Mouse (Mus musculus): ENCODE data around the gene Gprc5b. TPM values are rescaled to one million over a fixed set of nuclear protein-coding genes. Genes with fewer than 3 reads are reported as not detected.

The Gprc5b gene
- polyA plus RNA-seq, 1 experiment from 2014 or later, result 25.4 TPM

GRCm38 (mm10) chr7:118936844-118937243 lies 58.2 kb downstream of the Gprc5b start:
- Histone ChIP-seq H3K9me3 (no peaks in the 10 kb centered on the region), H3K36me3 (no peaks in the 10 kb centered on the region), H3K27me3 (ENCODE audit: insufficient read depth, poor library complexity, severe bottlenecking) (no peaks in the 10 kb centered on the region), H3K4me1 (replicated peaks) (peaks cover 10% of the 10 kb centered on the region), H3K27ac (no peak overlapping the region), H3K4me3 (no peak overlapping the region)
- no peak for DNase-seq (ENCODE audit: low spot score)
- 15% methylated on average over 4 of the region's 4 CpGs for WGBS

GRCm38 (mm10) chr7:118935306-118935705 lies 59.7 kb downstream of the Gprc5b start:
- 72% methylated on average over 2 of the region's 2 CpGs for WGBS
- no peaks in the 10 kb centered on the region for H3K27me3 ChIP-seq (ENCODE audit: insufficient read depth, poor library complexity, severe bottlenecking)
- no peaks in the 10 kb centered on the region for H3K9me3 ChIP-seq
- H3K4me3 ChIP-seq, result no peak overlapping the region
- H3K27ac ChIP-seq, result no peak overlapping the region
- H3K4me1 ChIP-seq (replicated peaks), result peaks cover 16% of the 10 kb centered on the region
- no peaks in the 10 kb centered on the region for H3K36me3 ChIP-seq
- DNase-seq (ENCODE audit: low spot score), result no peak

- WGBS, result 82% methylated on average over 17 of the region's 17 CpGs
- H3K4me3 ChIP-seq, result no peak overlapping the region
- H3K27me3 ChIP-seq (ENCODE audit: insufficient read depth, poor library complexity, severe bottlenecking), result no peaks in the 10 kb centered on the region
- no peaks in the 10 kb centered on the region for H3K36me3 ChIP-seq
- H3K4me1 ChIP-seq (replicated peaks), result peaks cover 27% of the 10 kb centered on the region
- DNase-seq (ENCODE audit: low spot score), result no peak
- no peaks in the 10 kb centered on the region for H3K9me3 ChIP-seq
- peak overlapping the region; percentile 35; the same call in 1 of the 2 replicates for H3K27ac ChIP-seq
These were observed 63.3 kb downstream of the Gprc5b start for GRCm38 (mm10) chr7:118931502-118932395.

GRCm38 (mm10) chr7:118929601-118930311 lies 65.3 kb downstream of the Gprc5b start:
- no peaks in the 10 kb centered on the region for H3K27me3 ChIP-seq (ENCODE audit: insufficient read depth, poor library complexity, severe bottlenecking)
- H3K4me3 ChIP-seq, result no peak overlapping the region
- DNase-seq (ENCODE audit: low spot score), result no peak
- peaks cover 26% of the 10 kb centered on the region for H3K4me1 ChIP-seq (replicated peaks)
- no peaks in the 10 kb centered on the region for H3K36me3 ChIP-seq
- no peaks in the 10 kb centered on the region for H3K9me3 ChIP-seq
- WGBS, result 37% methylated on average over 16 of the region's 16 CpGs
- H3K27ac ChIP-seq, result peak overlapping the region; percentile 25; the same call in 1 of the 2 replicates

- no peak overlapping the region for H3K27ac ChIP-seq
- no peaks in the 10 kb centered on the region for H3K36me3 ChIP-seq
- H3K4me3 ChIP-seq, result no peak overlapping the region
- H3K27me3 ChIP-seq (ENCODE audit: insufficient read depth, poor library complexity, severe bottlenecking), result no peaks in the 10 kb centered on the region
- no peak for DNase-seq (ENCODE audit: low spot score)
- no peaks in the 10 kb centered on the region for H3K9me3 ChIP-seq
- 68% methylated on average over 8 of the region's 8 CpGs for WGBS
- peaks cover 26% of the 10 kb centered on the region for H3K4me1 ChIP-seq (replicated peaks)
These were observed 66.1 kb downstream of the Gprc5b start for GRCm38 (mm10) chr7:118928916-118929315.

GRCm38 (mm10) chr7:118928316-118928715 lies 66.7 kb downstream of the Gprc5b start:
- Histone ChIP-seq H3K9me3 (no peaks in the 10 kb centered on the region), H3K36me3 (no peaks in the 10 kb centered on the region), H3K4me1 (replicated peaks) (peaks cover 24% of the 10 kb centered on the region), H3K4me3 (no peak overlapping the region), H3K27ac (no peak overlapping the region), H3K27me3 (ENCODE audit: insufficient read depth, poor library complexity, severe bottlenecking) (no peaks in the 10 kb centered on the region)
- DNase-seq (ENCODE audit: low spot score), result no peak
- 92% methylated on average over 3 of the region's 3 CpGs for WGBS

- no peak overlapping the region for H3K4me3 ChIP-seq
- no peaks in the 10 kb centered on the region for H3K36me3 ChIP-seq
- DNase-seq (ENCODE audit: low spot score), result no peak
- H3K4me1 ChIP-seq (replicated peaks), result peaks cover 28% of the 10 kb centered on the region
- H3K9me3 ChIP-seq, result no peaks in the 10 kb centered on the region
- H3K27ac ChIP-seq, result no peak overlapping the region
- WGBS, result 90% methylated on average over 2 of the region's 2 CpGs
- no peaks in the 10 kb centered on the region for H3K27me3 ChIP-seq (ENCODE audit: insufficient read depth, poor library complexity, severe bottlenecking)
These were observed 67.7 kb downstream of the Gprc5b start for GRCm38 (mm10) chr7:118927279-118927678.

GRCm38 (mm10) chr7:118926516-118927260 lies 68.3 kb downstream of the Gprc5b start:
- no peaks in the 10 kb centered on the region for H3K36me3 ChIP-seq
- WGBS, result 89% methylated on average over 6 of the region's 6 CpGs
- peaks cover 27% of the 10 kb centered on the region for H3K4me1 ChIP-seq (replicated peaks)
- no peak overlapping the region for H3K27ac ChIP-seq
- H3K27me3 ChIP-seq (ENCODE audit: insufficient read depth, poor library complexity, severe bottlenecking), result no peaks in the 10 kb centered on the region
- no peak for DNase-seq (ENCODE audit: low spot score)
- no peaks in the 10 kb centered on the region for H3K9me3 ChIP-seq
- no peak overlapping the region for H3K4me3 ChIP-seq

GRCm38 (mm10) chr7:118925547-118925946 lies 69.5 kb downstream of the Gprc5b start:
- Histone ChIP-seq H3K4me3 (no peak overlapping the region), H3K27ac (no peak overlapping the region), H3K27me3 (ENCODE audit: insufficient read depth, poor library complexity, severe bottlenecking) (no peaks in the 10 kb centered on the region), H3K4me1 (replicated peaks) (peaks cover 24% of the 10 kb centered on the region), H3K9me3 (no peaks in the 10 kb centered on the region), H3K36me3 (no peaks in the 10 kb centered on the region)
- 88% methylated on average over 3 of the region's 3 CpGs for WGBS
- no peak for DNase-seq (ENCODE audit: low spot score)

- no peak for DNase-seq (ENCODE audit: low spot score)
- H3K9me3 ChIP-seq, result no peaks in the 10 kb centered on the region
- H3K4me3 ChIP-seq, result no peak overlapping the region
- 73% methylated on average over 4 of the region's 4 CpGs for WGBS
- H3K27ac ChIP-seq, result 0 out of 2 replicates have a peak overlapping the region, but pooled peaks have one; percentile 30
- no peaks in the 10 kb centered on the region for H3K27me3 ChIP-seq (ENCODE audit: insufficient read depth, poor library complexity, severe bottlenecking)
- no peaks in the 10 kb centered on the region for H3K36me3 ChIP-seq
- H3K4me1 ChIP-seq (replicated peaks), result peaks cover 33% of the 10 kb centered on the region
These were observed 72.4 kb downstream of the Gprc5b start for GRCm38 (mm10) chr7:118922441-118923202.
